Mouse (Mus musculus): Measurements from ENCODE around the gene Atg7.
"Not testable (repeated sequence)": the region's sequence is repeated elsewhere in the genome, so short reads cannot be mapped to it uniquely, and the experiment has no call there.

The Atg7 gene

DNA sequence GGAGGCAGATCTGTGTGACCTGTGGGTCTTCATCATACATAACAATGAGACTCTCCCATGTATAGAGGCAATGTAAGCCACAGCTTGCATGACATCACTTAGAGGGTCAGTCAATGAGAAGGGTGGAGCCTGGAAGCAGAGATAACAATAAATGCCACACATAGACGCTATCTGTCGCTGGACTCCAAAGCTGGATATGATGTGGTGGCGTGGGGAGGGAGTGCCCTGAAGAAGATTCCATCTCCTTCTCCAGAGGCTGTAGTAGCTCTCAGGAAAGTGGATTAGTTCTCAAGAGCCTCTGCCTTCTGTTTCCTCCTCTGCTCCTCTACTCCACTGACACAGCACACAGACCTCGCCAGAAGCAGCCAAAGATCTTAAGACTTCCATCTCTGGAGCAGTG, 237.9 kb downstream of the Atg7 start:
- no peak for DNase-seq (ENCODE audit: low spot score in 2 of 2)

DNA sequence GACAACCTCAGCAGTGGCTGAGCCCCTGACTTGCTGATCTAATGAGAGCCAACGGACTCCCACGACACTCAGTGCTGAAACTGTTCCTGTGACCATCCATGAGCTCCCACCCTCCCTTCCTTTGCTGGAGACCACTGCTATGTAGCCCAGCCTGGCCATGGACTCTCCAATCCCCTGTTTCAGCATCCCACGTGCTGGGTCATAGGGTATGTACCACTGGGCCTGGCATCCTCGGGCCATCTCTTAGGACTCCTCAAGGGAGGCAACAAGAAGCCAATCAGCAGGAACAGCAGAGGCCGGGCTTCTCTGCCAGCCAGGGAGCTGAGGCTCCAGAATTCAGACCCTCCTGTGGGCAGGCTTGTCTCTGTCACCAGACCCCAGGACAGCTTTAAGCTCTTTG, 239.3 kb downstream of the Atg7 start:
- no peak for DNase-seq (ENCODE audit: low spot score in 2 of 2)

DNA sequence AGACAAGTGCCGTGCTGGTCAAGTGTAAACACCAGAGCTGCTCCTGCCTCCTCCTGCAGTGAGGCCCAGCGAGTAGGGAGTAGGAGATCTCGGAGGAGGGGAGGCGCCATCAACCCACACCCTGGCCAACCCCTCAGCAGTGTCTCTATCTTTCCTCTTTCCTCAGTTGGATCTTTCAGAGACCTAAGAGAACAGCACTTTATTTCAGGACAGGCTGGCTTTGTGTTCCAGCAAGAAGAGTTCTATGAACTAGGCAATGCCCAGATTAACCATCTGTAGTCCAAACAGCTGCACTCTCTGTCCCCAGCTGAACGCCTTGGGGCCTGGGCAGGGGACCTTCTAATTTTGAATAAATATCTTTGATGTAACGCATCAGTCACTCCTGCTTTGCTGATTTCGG, 239.8 kb downstream of the Atg7 start:
- DNase-seq (ENCODE audit: low spot score in 2 of 2), result no peak

GRCm38 (mm10) chr6:114883261-114883740, 240.4 kb downstream of the Atg7 start:
- DNase-seq (ENCODE audit: low spot score in 2 of 2), result no peak

DNA sequence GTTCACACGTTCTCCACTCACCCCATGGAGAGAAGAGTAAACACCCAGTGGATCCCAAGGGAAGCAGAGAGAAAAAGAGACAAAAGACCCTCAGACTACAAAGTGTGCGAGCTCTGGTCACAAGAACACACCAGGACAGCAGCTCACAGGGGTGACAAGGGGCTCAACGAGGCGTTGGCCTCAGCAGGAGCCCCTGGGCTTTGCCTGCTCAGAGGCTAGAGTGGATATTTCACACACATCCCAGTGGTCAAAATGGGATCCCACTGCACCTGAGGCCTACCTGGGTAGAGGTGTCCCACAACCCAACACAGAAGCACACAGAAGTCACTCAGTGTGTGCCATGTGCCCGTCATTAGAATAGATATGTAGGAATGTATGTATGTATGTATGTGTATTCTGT, 242.2 kb downstream of the Atg7 start:
- no peak for DNase-seq (ENCODE audit: low spot score in 2 of 2)

GRCm38 (mm10) chr6:114886012-114886411, 243.1 kb downstream of the Atg7 start:
- DNase-seq (ENCODE audit: low spot score in 2 of 2), result no peak

DNA sequence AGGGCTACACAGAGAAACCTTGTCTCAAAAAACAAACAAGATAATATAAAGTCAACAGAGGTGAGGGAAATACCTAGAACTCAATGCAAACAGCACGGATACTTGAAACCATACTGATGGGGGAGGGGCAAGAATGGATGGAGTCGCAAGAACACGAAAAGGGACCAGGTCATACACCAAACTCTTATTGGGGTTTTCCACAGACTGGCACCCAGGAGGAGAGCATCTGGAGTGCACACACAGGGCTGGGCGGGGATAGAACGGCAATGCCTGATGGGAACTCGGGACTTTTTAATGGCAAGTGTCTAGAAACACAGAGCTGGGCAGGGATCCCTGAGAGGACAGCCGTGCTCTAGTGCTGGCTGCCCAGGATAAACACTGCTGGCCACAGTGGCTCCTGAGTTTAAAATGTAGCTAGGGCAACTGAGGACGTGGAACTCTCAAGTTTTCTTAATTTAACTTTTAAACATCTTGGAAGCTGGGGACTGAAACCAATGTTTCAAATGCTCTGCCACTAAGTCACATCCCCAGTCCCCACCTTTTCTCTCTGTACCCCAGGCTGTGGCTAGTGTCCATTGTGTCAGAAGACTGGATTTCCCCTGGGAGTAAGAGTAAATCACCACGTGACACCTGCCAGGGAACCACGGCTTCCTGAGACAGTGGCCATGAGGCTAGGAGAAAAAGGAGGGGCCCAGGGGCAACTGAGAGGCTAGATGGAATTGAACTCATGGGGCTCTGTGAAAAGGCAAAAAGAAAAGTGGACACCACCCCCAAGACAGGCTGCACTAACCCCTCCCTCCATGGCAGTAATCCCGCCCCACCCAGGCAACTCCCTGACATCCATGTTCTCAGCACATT, 243.8 kb downstream of the Atg7 start:
- no peak for DNase-seq (ENCODE audit: low spot score in 2 of 2)

GRCm38 (mm10) chr6:114888922-114889321, 246.0 kb downstream of the Atg7 start:
- DNase-seq (ENCODE audit: low spot score in 2 of 2), result no peak

DNA sequence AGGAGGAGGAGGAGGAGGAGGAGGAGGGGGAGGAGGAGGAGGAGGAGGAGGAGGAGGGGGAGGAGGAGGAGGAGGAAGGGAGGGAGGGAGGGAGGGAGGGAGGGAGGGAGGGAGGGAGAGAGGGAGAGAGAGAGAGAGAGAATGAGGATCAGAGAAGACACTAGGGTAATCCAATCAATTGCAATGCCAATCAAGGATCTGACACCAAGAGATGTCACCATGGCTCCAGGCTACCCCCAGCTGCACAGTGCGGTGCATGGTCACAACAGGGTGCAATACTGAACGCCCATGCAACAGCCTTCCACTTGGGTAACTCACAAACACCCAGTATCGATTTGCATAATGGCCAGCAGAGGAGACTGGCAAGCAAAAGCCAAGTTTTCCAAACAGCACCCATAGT, 247.1 kb downstream of the Atg7 start:
- DNase-seq (ENCODE audit: low spot score in 2 of 2), result not testable (repeated sequence)

GRCm38 (mm10) chr6:114890411-114891115, 247.7 kb downstream of the Atg7 start:
- DNase-seq (ENCODE audit: low spot score in 2 of 2), result no peak

- no peak for DNase-seq (ENCODE audit: low spot score in 2 of 2)
Observed at GRCm38 (mm10) chr6:114891272-114891671, 248.4 kb downstream of the Atg7 start.

GRCm38 (mm10) chr6:114891771-114892170, 248.9 kb downstream of the Atg7 start:
- no peak for DNase-seq (ENCODE audit: low spot score in 2 of 2)

DNA sequence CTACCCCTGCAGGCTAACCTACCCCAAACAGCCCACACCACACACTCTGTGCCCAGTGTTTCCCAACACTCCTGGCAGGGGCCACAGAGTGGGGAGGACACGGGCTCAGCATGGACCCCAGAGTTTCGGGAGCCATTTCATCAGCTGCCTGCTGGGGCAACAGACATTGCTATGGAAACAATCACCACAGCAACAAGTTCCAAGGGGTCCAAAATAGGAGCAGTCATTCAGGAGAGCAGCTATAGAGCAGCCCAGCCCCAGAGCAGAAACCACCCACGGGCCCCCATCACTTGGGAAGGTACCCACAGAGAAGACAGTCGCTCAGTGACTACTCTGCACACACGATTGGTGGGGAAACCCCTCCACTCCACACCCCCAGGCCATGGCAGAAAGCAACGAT, 249.5 kb downstream of the Atg7 start:
- no peak for DNase-seq (ENCODE audit: low spot score in 2 of 2)

DNA sequence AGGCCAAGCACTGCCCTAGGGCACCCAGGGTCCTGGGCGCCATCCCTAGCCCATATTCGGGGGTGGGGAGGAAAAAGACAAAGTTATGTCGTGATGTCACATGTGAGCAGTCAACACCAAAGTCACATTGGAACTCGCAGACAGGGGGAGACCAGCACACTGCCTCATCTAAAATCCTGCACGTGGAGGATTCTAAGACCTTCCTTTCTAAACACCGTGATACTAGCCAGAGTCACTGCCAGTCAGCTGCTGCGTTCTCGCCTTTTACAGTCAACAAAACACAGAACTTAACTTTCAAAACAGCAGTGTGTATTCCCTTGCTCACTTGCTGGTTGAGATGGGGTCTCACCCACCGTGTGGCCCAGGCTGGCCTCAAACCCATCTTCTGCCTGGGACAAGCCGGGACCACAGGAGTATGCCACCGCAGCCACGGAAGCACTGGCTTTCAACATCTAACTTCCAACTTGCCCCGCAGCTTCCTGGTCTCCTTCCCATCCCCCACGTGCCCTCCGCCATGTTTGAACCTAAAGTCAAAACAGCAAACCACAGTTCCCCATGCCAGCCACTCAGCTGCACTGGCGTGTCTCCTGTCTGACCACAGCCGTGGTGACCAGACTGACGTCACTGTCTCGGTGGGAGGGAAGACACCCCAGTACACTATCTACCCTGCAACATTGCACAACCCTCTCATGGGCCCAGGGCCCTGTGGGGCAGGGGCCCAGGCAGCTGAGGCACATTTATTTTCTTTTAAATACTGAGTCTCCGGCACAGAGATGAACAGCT, 250.7 kb downstream of the Atg7 start:
- peak; percentile 41 to 79 for DNase-seq (ENCODE audit: low spot score in 2 of 2)

GRCm38 (mm10) chr6:114894548-114895106, 251.7 kb downstream of the Atg7 start:
- peak in 1 of 2 experiments; percentile 49 for DNase-seq (ENCODE audit: low spot score in 2 of 2)

- DNase-seq (ENCODE audit: low spot score in 2 of 2), result no peak
Observed at GRCm38 (mm10) chr6:114895191-114895590, 252.3 kb downstream of the Atg7 start.

GRCm38 (mm10) chr6:114896281-114896680, 253.4 kb downstream of the Atg7 start:
- DNase-seq (ENCODE audit: low spot score in 2 of 2), result no peak

DNA sequence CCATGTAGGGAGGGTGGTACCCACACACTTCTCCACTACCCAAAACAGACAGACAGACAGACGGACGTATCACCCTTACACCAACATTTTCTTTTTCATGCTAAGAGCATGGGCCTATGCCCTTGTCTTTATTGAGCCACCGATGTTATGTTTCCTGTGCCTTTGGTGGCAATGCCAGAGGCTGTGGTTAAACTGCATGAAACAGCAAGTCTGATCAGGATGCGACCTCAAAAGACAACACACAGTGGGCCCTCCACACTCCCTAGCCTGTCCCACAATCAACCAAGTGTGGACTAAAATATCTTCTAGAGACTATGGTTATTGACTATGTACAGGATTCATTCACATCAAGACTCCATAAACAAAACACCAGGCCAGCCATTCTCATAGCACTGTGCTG, 256.1 kb downstream of the Atg7 start:
- no peak for DNase-seq (ENCODE audit: low spot score in 2 of 2)

DNA sequence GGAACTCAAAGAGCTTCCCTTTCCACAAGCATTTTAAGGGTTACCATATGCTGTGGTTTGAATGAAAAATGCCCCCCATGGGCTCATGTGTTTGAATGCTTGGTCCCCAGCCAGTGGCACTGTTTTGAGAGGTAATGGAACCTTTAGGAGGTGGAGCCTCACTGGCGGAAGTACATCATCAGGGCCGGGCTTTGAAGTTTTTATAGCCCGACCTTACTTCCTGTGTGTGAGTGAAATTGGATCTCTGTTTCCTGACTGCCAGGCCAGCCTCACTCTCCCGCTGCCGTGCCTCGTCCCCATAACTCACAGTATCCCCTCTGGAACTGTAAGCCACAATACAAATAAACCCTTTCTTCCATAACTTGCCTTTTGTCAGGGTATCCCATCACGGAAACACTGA, 256.8 kb downstream of the Atg7 start:
- no peak for DNase-seq (ENCODE audit: low spot score in 2 of 2)

DNA sequence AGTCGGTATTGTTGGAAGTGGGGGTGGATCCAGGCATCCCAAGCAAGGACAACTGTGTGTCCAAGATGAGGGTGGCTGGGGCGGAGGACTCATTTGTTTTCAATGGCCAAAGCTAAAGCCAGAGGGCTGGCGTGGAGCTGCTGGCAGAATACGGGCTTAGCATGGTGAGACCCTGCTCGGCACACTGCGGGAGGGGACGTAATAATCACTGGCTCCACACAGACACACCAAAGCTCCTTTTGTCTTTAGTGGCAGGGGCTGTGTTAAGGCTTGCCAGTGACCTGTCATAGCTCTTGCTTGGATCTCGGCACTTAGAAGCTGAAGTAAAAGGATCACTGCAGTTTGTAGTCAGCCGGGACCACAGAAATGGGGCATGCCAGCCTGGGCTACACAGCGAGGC, 257.3 kb downstream of the Atg7 start:
- DNase-seq (ENCODE audit: low spot score in 2 of 2), result no peak

- peak in 1 of 2 experiments; percentile 36 for DNase-seq (ENCODE audit: low spot score in 2 of 2)
Observed at GRCm38 (mm10) chr6:114901321-114901824, 258.5 kb downstream of the Atg7 start.

- DNase-seq (ENCODE audit: low spot score in 2 of 2), result no peak
Observed at GRCm38 (mm10) chr6:114901921-114902320, 259.0 kb downstream of the Atg7 start.
